Mouse (Mus musculus) cortical plate, adult 2 months (tissue): ENCODE measurements around the gene Clip4. TPM values are rescaled to one million over a fixed set of nuclear protein-coding genes. Genes with fewer than 3 reads are reported as not detected.

Experiments used
- H3K27ac ChIP-seq: fragments of 200-500 bp; 2 replicates; pipeline ENCODE4 v1.5.1; 2012; ENCODE audit warnings: low read length, control low read depth, inconsistent platforms; ENCODE audit not compliant: insufficient read depth
- H3K4me1 ChIP-seq: fragments of 200-500 bp; 2 replicates; pipeline ENCODE4 v1.6.1; 2011; ENCODE audit warnings: low read length; ENCODE audit not compliant: control insufficient read depth, insufficient read depth
- H3K4me3 ChIP-seq: fragments of 200-500 bp; 2 replicates; pipeline ENCODE4 v1.5.1; 2011; ENCODE audit warnings: mild to moderate bottlenecking, low read length, control low read depth; ENCODE audit not compliant: insufficient read depth
- CTCF ChIP-seq: fragments of 200-500 bp; IDR thresholded peaks from 2 replicates; pipeline ENCODE4 v1.5.1; 2011; ENCODE audit warnings: mild to moderate bottlenecking, control low read depth, low read length; ENCODE audit not compliant: insufficient read depth; ENCODE audit errors: extremely low read depth
- POLR2A ChIP-seq: fragments of 200-500 bp; IDR thresholded peaks from 2 replicates; pipeline ENCODE4 v1.6.1; 2011; ENCODE audit warnings: mild to moderate bottlenecking, low read length, control low read depth; ENCODE audit not compliant: insufficient read depth; ENCODE audit errors: extremely low read depth
- polyA plus RNA-seq: library from polyadenylated mRNA; depleted of rRNA; stranded (reverse); fragments of >200 nt; gene quantifications from 2 replicates; pipeline ENCODE4 v1.2.3, GENCODE M21; 2012; rRNA removed

The Clip4 gene
- polyA plus RNA-seq, 1 experiment = 42.2 TPM

- no peak for TF ChIP-seq POLR2A
- TF ChIP-seq CTCF = no peak
- Histone ChIP-seq H3K4me3 (no peak overlapping the region), H3K27ac (no peak overlapping the region), H3K4me1 (no peaks in the 10 kb centered on the region)
Observed at GRCm38 (mm10) chr17:71913188-71913587, 144.9 kb downstream of the Clip4 start.

Other genes with a start within 250 kb of the Clip4 start
- 0.17 and 0.38 TPM in 2 replicates for gene Ndc80, start 241.6 kb upstream of the Clip4 start, polyA plus RNA-seq
- gene Spdya, start 216.4 kb upstream of the Clip4 start, polyA plus RNA-seq = 1.7 and 2.0 TPM in 2 replicates
- gene Wdr43, start 152.6 kb upstream of the Clip4 start, polyA plus RNA-seq = 18.6 and 23.3 TPM in 2 replicates
- gene Togaram2, start 95.2 kb upstream of the Clip4 start, polyA plus RNA-seq = 1.7 and 1.8 TPM in 2 replicates
- gene Pcare, start 15.6 kb upstream of the Clip4 start, polyA plus RNA-seq = 0.08 TPM in 2 replicates